Mouse (Mus musculus) kidney, adult 18-20 months (tissue): ENCODE measurements around the gene Lancl2.

Experiments used
- DNase-seq: peaks from one replicate; pipeline ENCODE4 v3.0.0; 2021

Gene Lancl2

DNA sequence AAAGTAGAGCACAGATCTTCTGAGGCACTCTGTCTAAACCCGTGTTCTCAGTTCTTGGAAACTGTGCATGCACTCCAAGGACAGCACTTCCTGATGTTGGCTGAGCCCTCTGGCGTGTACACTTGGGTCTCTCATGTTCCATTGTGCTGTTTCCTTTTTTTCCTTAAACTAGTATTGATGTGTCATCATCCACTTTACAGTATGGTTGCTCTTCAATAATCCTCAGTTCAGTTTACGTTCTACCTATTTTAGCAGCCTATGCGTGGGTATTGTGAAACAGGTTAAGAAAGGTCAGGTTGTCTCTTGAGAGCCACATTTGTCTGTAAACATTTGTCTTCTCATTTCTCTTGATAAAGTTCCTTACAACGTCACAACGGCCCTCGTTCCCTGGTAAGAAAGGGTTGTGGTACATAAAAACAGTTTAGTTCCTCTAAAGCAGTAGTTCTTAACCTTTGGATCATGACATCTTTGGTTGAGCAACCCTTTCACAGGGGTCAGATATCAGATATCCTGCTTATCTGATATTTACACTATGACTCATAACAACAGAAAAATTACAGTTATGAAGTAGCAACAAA, 66.7 kb downstream of the Lancl2 start:
- no peak for DNase-seq

GRCm38 (mm10) chr6:57770467-57771190, 68.3 kb downstream of the Lancl2 start:
- DNase-seq = no peak

DNA sequence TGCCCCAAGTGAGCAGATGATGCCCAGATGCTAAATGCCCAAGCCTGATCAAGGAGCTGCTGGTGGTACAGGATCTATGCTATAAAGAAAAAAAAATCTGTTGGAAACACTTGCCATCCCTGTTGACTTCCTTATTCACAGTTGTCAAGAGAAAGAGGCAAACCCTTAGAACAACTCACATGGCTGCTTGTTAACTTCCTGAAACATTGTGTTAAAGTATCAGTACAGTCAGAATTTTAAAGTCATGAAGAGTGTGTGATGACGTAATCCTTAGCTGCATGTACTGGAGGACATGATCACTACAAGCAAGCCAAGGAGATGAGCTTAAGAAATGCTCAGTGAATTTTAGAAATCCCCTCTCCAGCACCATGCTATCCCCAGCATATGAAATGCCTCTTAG, 71.5 kb downstream of the Lancl2 start:
- no peak for DNase-seq

DNA sequence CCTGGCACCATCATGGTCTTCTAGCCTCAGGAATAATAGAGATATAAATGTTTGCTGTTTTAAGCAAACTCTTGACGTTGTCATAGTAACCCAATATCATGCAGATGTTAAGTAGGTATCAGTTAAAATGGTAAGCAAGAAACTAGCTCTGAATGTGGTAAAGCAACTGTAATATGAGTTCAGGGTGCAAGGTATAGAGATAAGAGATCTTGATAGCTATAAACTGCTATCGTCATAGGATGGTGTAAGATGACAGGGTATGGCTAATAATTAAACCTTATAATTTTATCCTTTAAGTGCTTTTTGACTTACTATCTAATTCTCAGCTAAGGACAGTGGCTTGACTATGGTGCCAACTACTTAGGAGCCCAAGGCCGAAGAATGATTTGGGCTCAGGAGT, 78.0 kb downstream of the Lancl2 start:
- DNase-seq = no peak

DNA sequence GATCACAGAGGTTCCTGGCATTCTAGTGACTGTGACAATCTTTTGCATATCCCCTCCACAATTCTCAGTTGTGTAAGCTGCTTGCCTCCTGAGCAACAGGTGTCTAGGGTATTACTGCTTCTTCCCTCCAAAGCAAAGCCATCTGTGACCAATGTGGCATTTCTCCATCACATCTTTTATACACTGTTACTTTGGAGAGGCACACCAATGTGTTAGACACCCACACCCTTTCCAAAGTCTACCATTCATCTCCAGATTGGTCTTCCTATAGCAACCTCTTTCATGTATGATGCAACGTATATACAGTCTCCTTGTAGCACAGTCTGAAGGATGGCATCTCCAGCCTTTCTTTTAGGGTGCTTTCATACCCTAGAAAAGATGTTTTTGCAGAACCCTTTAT, 80.3 kb downstream of the Lancl2 start:
- no peak for DNase-seq

DNA sequence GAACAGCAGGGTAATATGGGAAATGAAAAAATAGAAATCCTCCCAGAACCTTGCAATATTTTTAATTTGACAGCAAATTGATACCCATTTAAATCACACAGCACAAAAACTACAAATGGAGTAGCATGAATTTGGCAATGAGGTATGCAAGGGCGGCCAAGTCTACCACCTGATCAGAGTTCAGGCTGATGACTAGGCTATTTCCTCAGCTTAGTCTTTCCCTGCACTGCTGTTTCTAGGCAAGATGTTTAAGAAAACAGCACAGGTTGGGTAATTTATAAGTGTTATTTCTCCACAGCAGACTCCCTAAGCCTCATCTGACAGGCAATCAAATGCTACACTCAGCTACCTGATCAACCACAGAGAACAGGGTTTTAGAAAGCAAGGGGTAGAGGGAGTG, 81.9 kb downstream of the Lancl2 start:
- DNase-seq = no peak

DNA sequence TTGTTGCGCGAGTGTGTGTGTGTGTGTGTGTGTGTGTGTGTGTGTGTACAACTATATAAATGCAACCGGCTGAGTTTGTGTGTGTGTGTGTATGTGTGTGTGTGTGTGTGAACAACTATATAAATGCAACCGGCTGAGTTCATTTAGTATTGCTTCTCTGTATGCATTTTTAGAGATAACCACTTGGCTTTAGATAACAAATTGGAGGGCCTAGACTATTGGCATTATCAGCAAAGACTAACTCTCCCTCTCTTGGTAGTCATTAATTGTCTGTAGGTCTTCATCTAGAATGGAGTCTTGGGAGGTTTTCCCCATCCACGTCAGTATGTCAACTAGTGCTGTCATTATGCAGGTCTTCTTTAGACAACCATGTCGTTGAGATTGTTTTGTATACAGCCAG, 85.0 kb downstream of the Lancl2 start:
- DNase-seq = no peak
